Mouse (Mus musculus) limb, embryonic 14.5 days (tissue): Measurements from ENCODE around the gene Galk1. TPM values are rescaled to one million over a fixed set of nuclear protein-coding genes. Genes with fewer than 3 reads are reported as not detected.

Source experiments
- ATAC-seq: fragments of 200-750 bp; cut with Nextera tagmentation; 2 replicates; pipeline ENCODE4 v1.8.0; 2017; ENCODE audit warnings: low read depth, moderate number of reproducible peaks, moderate TSS enrichment; ENCODE audit not compliant: low FRiP score
- DNase-seq: peaks from one replicate; pipeline ENCODE4 v3.0.0-alpha.2; 2015; ENCODE audit warnings: low spot score
- H3K27ac ChIP-seq: fragments of 300-500 bp; sonication (generic); replicated peaks from 2 replicates; pipeline ENCODE4 v1.5.1; 2014; ENCODE audit warnings: low read depth, mild to moderate bottlenecking, low read length, moderate library complexity, mixed read lengths
- H3K27me3 ChIP-seq: fragments of 300-500 bp; sonication (generic); 2 replicates; pipeline ENCODE4 v1.6.1; 2014; ENCODE audit warnings: low read length, mixed read lengths; ENCODE audit not compliant: control insufficient read depth, insufficient read depth
- H3K36me3 ChIP-seq: fragments of 300-500 bp; sonication (generic); 2 replicates; pipeline ENCODE4 v1.6.1; 2014; ENCODE audit warnings: mild to moderate bottlenecking, low read length, moderate library complexity, mixed read lengths; ENCODE audit not compliant: control insufficient read depth, insufficient read depth
- H3K4me1 ChIP-seq: fragments of 300-500 bp; sonication (generic); 2 replicates; pipeline ENCODE4 v1.6.1; 2014; ENCODE audit warnings: antibody characterized with exemption, low read length, mixed read lengths; ENCODE audit not compliant: control insufficient read depth, insufficient read depth
- H3K4me2 ChIP-seq: fragments of 300-500 bp; sonication (generic); replicated peaks from 2 replicates; pipeline ENCODE4 v1.6.1; 2014; ENCODE audit warnings: low read depth, mild to moderate bottlenecking, low read length, moderate library complexity; ENCODE audit not compliant: severe bottlenecking
- H3K4me3 ChIP-seq: fragments of 300-500 bp; sonication (generic); replicated peaks from 2 replicates; pipeline ENCODE4 v1.5.1; 2014; ENCODE audit warnings: low read length
- H3K9ac ChIP-seq: fragments of 300-500 bp; sonication (generic); 2 replicates; pipeline ENCODE4 v1.6.1; 2014; ENCODE audit warnings: mild to moderate bottlenecking, low read depth, low read length, moderate library complexity; ENCODE audit not compliant: severe bottlenecking
- H3K9me3 ChIP-seq: fragments of 300-500 bp; sonication (generic); 2 replicates; pipeline ENCODE4 v1.6.1; 2016; ENCODE audit warnings: low read length; ENCODE audit not compliant: control insufficient read depth
- POLR2A ChIP-seq: fragments of 200-500 bp; IDR thresholded peaks from 2 replicates; pipeline ENCODE4 v1.8.0; 2012; ENCODE audit warnings: inconsistent platforms, mild to moderate bottlenecking, moderate library complexity, borderline replicate concordance; ENCODE audit not compliant: insufficient read depth, insufficient read length; ENCODE audit errors: extremely low read depth
- WGBS: fragments of 180-500 bp; shearing (Covaris S2); extraction: QIAGEN DNeasy Blood & Tissue Kit; methylation state at CpG from one replicate; pipeline ENCODE4 v1.1.7; 2014; 5-methylcytosine and 5-hydroxymethylcytosine counted together
- polyA plus RNA-seq, 2 experiments: library from polyadenylated mRNA; depleted of rRNA in 1 of 2; stranded (reverse) in 1 of 2; unstranded in 1 of 2; fragments of >200 nt; fragmentation: Nextera tagmentation in 1 of 2; extraction: Ambion mirVana in 1 of 2; gene quantifications; 2 replicates each; pipeline versions ENCODE4 v1.2.1 to v1.2.3; 2012 to 2014

Gene Galk1
- polyA plus RNA-seq, 2 experiments, result 115 to 164 TPM

- H3K4me1 ChIP-seq, result no peaks in the 10 kb centered on the region
- no peak overlapping the region for H3K4me2 ChIP-seq
- TF ChIP-seq POLR2A, result no peak
- no peak overlapping the region for H3K9ac ChIP-seq
- no peak overlapping the region for H3K4me3 ChIP-seq
- no peak for DNase-seq
- H3K36me3 ChIP-seq, result peaks cover 90% of the 10 kb centered on the region
- WGBS, result 66% methylated on average over 12 of the region's 12 CpGs
- H3K27me3 ChIP-seq, result no peaks in the 10 kb centered on the region
- H3K9me3 ChIP-seq, result no peaks in the 10 kb centered on the region
- ATAC-seq, result no peak
- no peak overlapping the region for H3K27ac ChIP-seq
These were observed 45.6 kb upstream of the Galk1 start for GRCm38 (mm10) chr11:116058022-116058614.

DNA sequence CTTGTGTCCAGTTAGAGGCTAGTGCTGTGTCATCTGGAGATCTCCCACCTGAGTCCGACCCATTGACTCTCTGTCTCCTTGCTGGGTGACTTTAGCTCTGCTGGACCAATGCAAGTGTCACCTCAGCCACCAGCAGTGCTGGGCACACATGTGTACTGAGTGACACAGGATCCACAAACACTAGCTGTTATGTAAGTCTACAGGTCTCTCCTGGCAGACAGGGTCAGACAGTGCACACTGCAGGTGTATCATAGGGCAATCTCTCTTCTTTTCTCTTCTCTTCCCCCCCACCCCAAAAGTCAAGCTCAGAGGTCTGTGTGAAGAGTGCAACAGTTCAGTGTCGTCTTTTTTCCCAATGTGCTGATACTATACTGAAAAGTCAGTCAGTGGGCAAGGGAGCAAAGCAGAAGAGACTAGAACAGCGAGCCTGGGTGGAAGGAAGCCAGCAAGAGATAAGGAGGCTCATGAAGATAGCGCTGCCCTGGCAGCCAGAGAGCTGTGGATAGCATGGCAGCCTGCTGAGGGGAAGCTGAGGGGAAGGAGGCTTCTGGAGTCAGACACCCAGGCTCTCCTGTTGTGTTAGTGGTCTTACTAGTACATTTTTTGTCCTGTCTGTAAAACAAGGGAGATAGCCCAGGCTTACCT is 44.8 kb upstream of the Galk1 start:
- peaks cover 98% of the 10 kb centered on the region for H3K36me3 ChIP-seq
- H3K27ac ChIP-seq, result no peak overlapping the region
- no peak overlapping the region for H3K4me3 ChIP-seq
- no peak for TF ChIP-seq POLR2A
- no peaks in the 10 kb centered on the region for H3K9me3 ChIP-seq
- no peak for DNase-seq
- no peak overlapping the region for H3K4me2 ChIP-seq
- no peak overlapping the region for H3K9ac ChIP-seq
- ATAC-seq, result no peak
- H3K4me1 ChIP-seq, result no peaks in the 10 kb centered on the region
- 91% methylated on average over 4 of the region's 4 CpGs for WGBS
- H3K27me3 ChIP-seq, result no peaks in the 10 kb centered on the region

- Histone ChIP-seq H3K27ac (no peak overlapping the region), H3K9ac (no peak overlapping the region), H3K4me3 (no peak overlapping the region), H3K4me2 (no peak overlapping the region), H3K36me3 (peaks cover 99% of the 10 kb centered on the region), H3K4me1 (no peaks in the 10 kb centered on the region), H3K9me3 (no peaks in the 10 kb centered on the region), H3K27me3 (no peaks in the 10 kb centered on the region)
- ATAC-seq (no peak), DNase-seq (no peak)
- no peak for TF ChIP-seq POLR2A
- WGBS, result 92% methylated on average over 11 of the region's 11 CpGs
These were observed 43.4 kb upstream of the Galk1 start for GRCm38 (mm10) chr11:116055873-116056272.

DNA sequence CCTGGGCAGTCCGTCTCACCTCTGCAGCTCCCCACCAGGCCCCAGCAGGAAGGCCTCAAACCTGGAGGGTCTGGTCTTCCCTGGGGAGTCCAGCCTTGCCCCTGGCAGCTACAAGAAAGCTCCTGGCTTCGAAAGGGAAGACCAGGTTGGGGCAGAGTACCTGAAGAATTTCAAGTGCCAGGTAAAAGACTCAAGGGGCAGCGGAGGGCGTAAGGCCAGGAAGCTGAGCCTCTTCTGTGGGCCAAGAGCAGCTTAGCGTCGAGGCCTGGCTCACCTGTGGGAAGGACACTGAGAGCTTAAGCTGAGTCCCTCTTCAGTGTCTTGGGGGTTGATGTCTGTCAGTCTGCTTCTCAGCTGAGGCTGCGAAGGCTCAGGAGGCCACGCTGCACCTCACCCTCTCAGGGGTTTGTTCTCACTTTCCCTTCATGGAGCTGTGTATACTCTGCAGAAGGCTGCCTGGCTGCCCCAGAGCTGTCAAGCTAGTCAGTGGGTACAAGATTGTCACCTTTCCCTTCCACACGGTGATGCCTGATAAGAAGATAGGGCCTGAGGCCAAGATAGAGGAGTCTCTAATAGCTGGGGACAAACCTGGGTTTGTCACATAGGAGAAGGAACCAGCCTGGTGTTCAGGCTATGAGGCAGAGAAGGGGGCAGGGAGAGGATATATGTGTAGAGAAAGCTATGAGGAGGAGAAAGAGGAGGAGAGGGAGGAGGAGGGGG is 41.2 kb upstream of the Galk1 start:
- Histone ChIP-seq H3K4me2 (no peak overlapping the region), H3K27me3 (no peaks in the 10 kb centered on the region), H3K4me1 (no peaks in the 10 kb centered on the region), H3K9me3 (no peaks in the 10 kb centered on the region), H3K9ac (no peak overlapping the region), H3K36me3 (peaks cover 99% of the 10 kb centered on the region), H3K4me3 (no peak overlapping the region), H3K27ac (no peak overlapping the region)
- ATAC-seq, result no peak
- no peak for TF ChIP-seq POLR2A
- no peak for DNase-seq
- 92% methylated on average over 9 of the region's 9 CpGs for WGBS

- no peak overlapping the region for H3K4me3 ChIP-seq
- no peaks in the 10 kb centered on the region for H3K4me1 ChIP-seq
- ATAC-seq (no peak), DNase-seq (no peak)
- H3K27ac ChIP-seq, result no peak overlapping the region
- no peak overlapping the region for H3K9ac ChIP-seq
- no peak overlapping the region for H3K4me2 ChIP-seq
- peaks cover 96% of the 10 kb centered on the region for H3K36me3 ChIP-seq
- no peaks in the 10 kb centered on the region for H3K9me3 ChIP-seq
- WGBS, result 82% methylated on average over 4 of the region's 4 CpGs
- TF ChIP-seq POLR2A, result no peak
- no peaks in the 10 kb centered on the region for H3K27me3 ChIP-seq
These were observed 37.7 kb upstream of the Galk1 start for GRCm38 (mm10) chr11:116050196-116050595.
